Mouse (Mus musculus) midbrain, embryonic 15.5 days (tissue): ENCODE measurements around the gene Ugt1a8. TPM values are rescaled to one million over a fixed set of nuclear protein-coding genes. Genes with fewer than 3 reads are reported as not detected.

Experiments
- ATAC-seq: fragments of 200-750 bp; cut with Nextera tagmentation; replicated peaks from 2 replicates; pipeline ENCODE4 v1.8.0; 2017; ENCODE audit warnings: moderate TSS enrichment
- H3K27ac ChIP-seq: fragments of 300-500 bp; sonication (generic); 2 replicates; pipeline ENCODE4 v1.5.1; 2015; ENCODE audit warnings: mild to moderate bottlenecking, inconsistent platforms
- H3K27me3 ChIP-seq: fragments of 300-500 bp; sonication (generic); replicated peaks from 2 replicates; pipeline ENCODE4 v1.6.1; 2015; ENCODE audit warnings: inconsistent platforms
- H3K36me3 ChIP-seq: fragments of 300-500 bp; sonication (generic); replicated peaks from 2 replicates; pipeline ENCODE4 v1.6.1; 2015; ENCODE audit warnings: inconsistent platforms
- H3K4me1 ChIP-seq: fragments of 300-500 bp; sonication (generic); 2 replicates; pipeline ENCODE4 v1.6.1; 2015; ENCODE audit warnings: inconsistent platforms
- H3K4me2 ChIP-seq: fragments of 300-500 bp; sonication (generic); 2 replicates; pipeline ENCODE4 v1.6.1; 2015; ENCODE audit warnings: inconsistent platforms, mild to moderate bottlenecking, moderate library complexity
- H3K4me3 ChIP-seq: fragments of 300-500 bp; sonication (generic); 2 replicates; pipeline ENCODE4 v1.5.1; 2015; ENCODE audit warnings: mild to moderate bottlenecking, inconsistent platforms
- H3K9ac ChIP-seq: fragments of 300-500 bp; sonication (generic); 2 replicates; pipeline ENCODE4 v1.6.1; 2015; ENCODE audit warnings: mild to moderate bottlenecking, inconsistent platforms
- H3K9me3 ChIP-seq: fragments of 300-500 bp; sonication (generic); 2 replicates; pipeline ENCODE4 v1.6.1; 2016; ENCODE audit warnings: inconsistent platforms
- WGBS: fragments of 180-500 bp; shearing (Covaris S2); methylation state at CpG from one replicate; pipeline ENCODE4 v1.1.7; 2015; ENCODE audit warnings: mixed read lengths; 5-methylcytosine and 5-hydroxymethylcytosine counted together
- polyA plus RNA-seq: library from polyadenylated mRNA; unstranded; fragments of >200 nt; fragmentation: Nextera tagmentation; extraction: Ambion mirVana; gene quantifications from 2 replicates; pipeline ENCODE4 v1.2.1, GENCODE M21; 2015

The Ugt1a8 gene
- polyA plus RNA-seq, 1 experiment from 2014 or later, result not detected

GRCm38 (mm10) chr1:88229986-88230385 lies 142.4 kb downstream of the Ugt1a8 start:
- H3K27me3 ChIP-seq, result no peaks in the 10 kb centered on the region
- H3K9ac ChIP-seq, result no peak overlapping the region
- 0 out of 2 replicates have a peak, but pooled peaks have one; percentile 12 for ATAC-seq
- 84% methylated on average over 5 of the region's 5 CpGs for WGBS
- H3K4me3 ChIP-seq, result no peak overlapping the region
- no peaks in the 10 kb centered on the region for H3K4me1 ChIP-seq
- peaks cover 95% of the 10 kb centered on the region for H3K9me3 ChIP-seq
- H3K27ac ChIP-seq, result no peak overlapping the region
- H3K4me2 ChIP-seq, result no peak overlapping the region
- no peaks in the 10 kb centered on the region for H3K36me3 ChIP-seq

GRCm38 (mm10) chr1:88230421-88230820 lies 142.8 kb downstream of the Ugt1a8 start:
- peaks cover 98% of the 10 kb centered on the region for H3K9me3 ChIP-seq
- H3K4me1 ChIP-seq, result no peaks in the 10 kb centered on the region
- H3K9ac ChIP-seq, result no peak overlapping the region
- no peak overlapping the region for H3K4me2 ChIP-seq
- no peak overlapping the region for H3K4me3 ChIP-seq
- WGBS, result 74% methylated on average over 7 of the region's 7 CpGs
- H3K27me3 ChIP-seq, result no peaks in the 10 kb centered on the region
- no peak overlapping the region for H3K27ac ChIP-seq
- ATAC-seq, result no peak
- H3K36me3 ChIP-seq, result no peaks in the 10 kb centered on the region

GRCm38 (mm10) chr1:88230981-88231802 lies 143.6 kb downstream of the Ugt1a8 start:
- no peak for ATAC-seq
- H3K4me2 ChIP-seq, result no peak overlapping the region
- no peak overlapping the region for H3K9ac ChIP-seq
- H3K36me3 ChIP-seq, result no peaks in the 10 kb centered on the region
- no peak overlapping the region for H3K27ac ChIP-seq
- WGBS, result 75% methylated on average over 6 of the region's 6 CpGs
- H3K27me3 ChIP-seq, result no peaks in the 10 kb centered on the region
- no peak overlapping the region for H3K4me3 ChIP-seq
- peaks cover 97% of the 10 kb centered on the region for H3K9me3 ChIP-seq
- H3K4me1 ChIP-seq, result no peaks in the 10 kb centered on the region

GRCm38 (mm10) chr1:88231803-88232499 lies 144.3 kb downstream of the Ugt1a8 start:
- Histone ChIP-seq H3K27me3 (no peaks in the 10 kb centered on the region), H3K9me3 (peaks cover 94% of the 10 kb centered on the region), H3K27ac (no peak overlapping the region), H3K36me3 (no peaks in the 10 kb centered on the region), H3K4me1 (no peaks in the 10 kb centered on the region), H3K9ac (no peak overlapping the region), H3K4me2 (no peak overlapping the region), H3K4me3 (no peak overlapping the region)
- no peak for ATAC-seq
- 68% methylated on average over 7 of the region's 7 CpGs for WGBS

GRCm38 (mm10) chr1:88232664-88233380 lies 145.2 kb downstream of the Ugt1a8 start:
- Histone ChIP-seq H3K36me3 (no peaks in the 10 kb centered on the region), H3K4me3 (no peak overlapping the region), H3K4me2 (no peak overlapping the region), H3K27ac (no peak overlapping the region), H3K9me3 (peaks cover 93% of the 10 kb centered on the region), H3K27me3 (no peaks in the 10 kb centered on the region), H3K9ac (no peak overlapping the region), H3K4me1 (no peaks in the 10 kb centered on the region)
- 61% methylated on average over 3 of the region's 3 CpGs for WGBS
- no peak for ATAC-seq

GRCm38 (mm10) chr1:88233421-88234247 lies 146.0 kb downstream of the Ugt1a8 start:
- no peaks in the 10 kb centered on the region for H3K27me3 ChIP-seq
- H3K4me2 ChIP-seq, result no peak overlapping the region
- H3K9ac ChIP-seq, result no peak overlapping the region
- H3K4me1 ChIP-seq, result no peaks in the 10 kb centered on the region
- no peak for ATAC-seq
- H3K27ac ChIP-seq, result no peak overlapping the region
- H3K9me3 ChIP-seq, result peaks cover 93% of the 10 kb centered on the region
- WGBS, result 68% methylated on average over 14 of the region's 14 CpGs
- no peaks in the 10 kb centered on the region for H3K36me3 ChIP-seq
- H3K4me3 ChIP-seq, result no peak overlapping the region

- peaks cover 93% of the 10 kb centered on the region for H3K9me3 ChIP-seq
- no peaks in the 10 kb centered on the region for H3K36me3 ChIP-seq
- H3K27me3 ChIP-seq, result no peaks in the 10 kb centered on the region
- H3K4me3 ChIP-seq, result no peak overlapping the region
- H3K4me1 ChIP-seq, result no peaks in the 10 kb centered on the region
- H3K4me2 ChIP-seq, result no peak overlapping the region
- H3K9ac ChIP-seq, result no peak overlapping the region
- 66% methylated on average over 4 of the region's 4 CpGs for WGBS
- ATAC-seq, result no peak
- H3K27ac ChIP-seq, result no peak overlapping the region
Observed at GRCm38 (mm10) chr1:88234248-88234610, 146.6 kb downstream of the Ugt1a8 start.

- WGBS, result 45% methylated on average over 5 of the region's 5 CpGs
- H3K4me1 ChIP-seq, result no peaks in the 10 kb centered on the region
- no peak for ATAC-seq
Observed at GRCm38 (mm10) chr1:88234646-88235045, 147.0 kb downstream of the Ugt1a8 start.

GRCm38 (mm10) chr1:88235046-88235893 lies 147.7 kb downstream of the Ugt1a8 start:
- H3K27ac ChIP-seq, result no peak overlapping the region
- ATAC-seq, result 0 out of 2 replicates have a peak, but pooled peaks have one; percentile 10
- H3K4me2 ChIP-seq, result no peak overlapping the region
- H3K9me3 ChIP-seq, result peaks cover 93% of the 10 kb centered on the region
- H3K4me1 ChIP-seq, result no peaks in the 10 kb centered on the region
- H3K36me3 ChIP-seq, result no peaks in the 10 kb centered on the region
- no peak overlapping the region for H3K9ac ChIP-seq
- no peak overlapping the region for H3K4me3 ChIP-seq
- H3K27me3 ChIP-seq, result no peaks in the 10 kb centered on the region
- WGBS, result 65% methylated on average over 11 of the region's 11 CpGs

More at GRCm38 (mm10) chr1:88234646-88235045, 147.0 kb downstream of the Ugt1a8 start:
- H3K27me3 ChIP-seq, result no peaks in the 10 kb centered on the region
- H3K4me3 ChIP-seq, result no peak overlapping the region
- no peaks in the 10 kb centered on the region for H3K36me3 ChIP-seq
- no peak overlapping the region for H3K9ac ChIP-seq
- no peak overlapping the region for H3K27ac ChIP-seq
- H3K4me2 ChIP-seq, result no peak overlapping the region
- H3K9me3 ChIP-seq, result peaks cover 93% of the 10 kb centered on the region

- no peak overlapping the region for H3K4me2 ChIP-seq
- no peak overlapping the region for H3K9ac ChIP-seq
- 62% methylated on average over 4 of the region's 4 CpGs for WGBS
- no peaks in the 10 kb centered on the region for H3K4me1 ChIP-seq
- no peak overlapping the region for H3K27ac ChIP-seq
- no peaks in the 10 kb centered on the region for H3K27me3 ChIP-seq
- no peaks in the 10 kb centered on the region for H3K36me3 ChIP-seq
- no peak for ATAC-seq
- H3K4me3 ChIP-seq, result no peak overlapping the region
- H3K9me3 ChIP-seq, result peaks cover 94% of the 10 kb centered on the region
Observed at GRCm38 (mm10) chr1:88235894-88236415, 148.3 kb downstream of the Ugt1a8 start.

GRCm38 (mm10) chr1:88237311-88237710 lies 149.7 kb downstream of the Ugt1a8 start:
- no peak overlapping the region for H3K4me2 ChIP-seq
- no peak overlapping the region for H3K27ac ChIP-seq
- peaks cover 93% of the 10 kb centered on the region for H3K9me3 ChIP-seq
- H3K27me3 ChIP-seq, result no peaks in the 10 kb centered on the region
- WGBS, result 84% methylated on average over 5 of the region's 5 CpGs
- H3K9ac ChIP-seq, result no peak overlapping the region
- no peaks in the 10 kb centered on the region for H3K36me3 ChIP-seq
- no peak overlapping the region for H3K4me3 ChIP-seq
- ATAC-seq, result no peak
- no peaks in the 10 kb centered on the region for H3K4me1 ChIP-seq
